Mouse (Mus musculus) testis, adult 2 months (tissue): Measurements from ENCODE around the gene Adm.

Experiments
- CTCF ChIP-seq: fragments of 200-500 bp; IDR thresholded peaks from 2 replicates; pipeline ENCODE4 v1.5.1; 2012; ENCODE audit warnings: low read depth, mild to moderate bottlenecking, inconsistent platforms, low read length, moderate library complexity; ENCODE audit not compliant: control insufficient read depth, insufficient read depth, insufficient replicate concordance
- POLR2A ChIP-seq: fragments of 200-500 bp; IDR thresholded peaks from 2 replicates; pipeline ENCODE4 v1.6.1; 2012; ENCODE audit warnings: low read depth, mild to moderate bottlenecking, inconsistent platforms, low read length, moderate library complexity; ENCODE audit not compliant: control insufficient read depth

DNA sequence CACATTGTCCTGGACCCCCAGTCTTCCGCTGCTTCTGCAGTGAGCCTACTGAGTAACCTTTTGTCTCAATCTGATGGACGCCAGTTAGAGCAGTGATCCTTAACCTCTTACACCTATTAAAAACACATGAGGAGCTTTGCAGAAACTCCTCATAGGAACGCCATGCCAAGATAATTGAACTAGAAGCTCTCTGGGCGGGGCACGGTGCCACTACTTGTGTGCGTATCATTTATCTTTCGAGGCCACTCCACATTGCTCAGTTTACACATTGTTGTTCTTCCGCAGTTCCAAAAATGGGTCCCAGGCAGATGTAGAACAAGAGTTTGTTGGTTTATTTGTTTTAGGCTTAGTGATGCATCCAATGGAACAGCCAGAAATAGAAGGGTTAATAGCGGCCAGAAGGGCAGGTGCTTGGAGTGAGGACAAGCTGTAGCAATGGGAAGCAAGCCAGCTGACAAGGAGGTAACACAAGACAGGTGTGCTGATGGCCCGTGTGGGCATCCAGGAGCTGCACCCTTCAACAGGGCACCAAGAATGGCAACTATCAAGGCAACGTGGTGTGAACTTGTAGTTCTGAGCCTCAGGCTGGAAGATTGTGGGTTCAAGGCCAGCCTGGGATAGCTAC lies 11.9 kb downstream of the Adm start:
- TF ChIP-seq CTCF (no peak), POLR2A (no peak)
